Mouse (Mus musculus): ENCODE data around the gene Pax5. TPM values are rescaled to one million over a fixed set of nuclear protein-coding genes. Genes with fewer than 3 reads are reported as not detected.

The Pax5 gene
- polyA plus RNA-seq, 1 experiment: not detected

DNA sequence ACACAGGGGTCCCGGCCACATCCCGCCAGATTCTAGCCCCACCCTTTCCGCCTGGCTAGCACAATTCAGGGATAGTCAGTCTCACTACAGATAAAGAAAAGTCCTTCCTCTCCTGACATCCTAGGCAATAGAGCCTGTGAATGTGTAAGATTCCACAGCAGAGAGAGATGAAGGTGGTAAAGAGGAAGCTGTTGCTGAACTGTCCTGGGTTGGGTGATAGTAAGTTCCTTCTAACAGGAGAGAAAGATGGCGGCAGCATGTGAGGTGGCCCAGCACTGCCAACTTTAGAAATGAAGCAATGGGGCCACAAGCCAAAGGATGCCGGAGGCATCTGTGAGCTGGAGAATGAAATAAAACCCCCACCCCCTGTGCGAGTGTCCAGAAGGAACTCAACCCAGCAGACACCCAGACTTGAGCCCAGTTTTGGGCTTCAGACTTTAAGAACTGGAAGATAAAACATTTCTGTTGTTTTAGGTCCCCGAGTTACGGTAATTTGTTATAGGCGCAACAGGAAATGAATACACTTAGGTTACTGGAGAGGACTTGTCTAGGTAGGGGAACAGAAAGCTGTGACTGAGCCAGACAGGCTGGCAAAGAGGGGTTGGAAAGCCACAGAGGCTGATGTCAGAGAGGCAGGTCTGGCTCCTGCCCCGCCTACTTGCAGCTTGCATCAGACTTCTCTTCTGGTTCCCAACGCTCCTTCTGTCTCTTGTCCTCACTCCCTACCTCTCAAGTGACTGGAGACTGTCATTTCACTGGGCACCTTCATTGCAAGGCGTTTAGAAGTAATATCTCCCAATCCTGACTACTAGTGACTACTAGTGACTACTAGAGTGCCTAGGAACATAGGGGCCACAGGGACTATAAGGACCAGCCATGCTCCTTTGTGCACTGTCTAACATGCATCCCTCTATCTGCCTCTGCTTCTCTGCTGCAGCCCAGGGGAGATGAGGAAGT, 144.9 kb downstream of the Pax5 start:
- H3K27me3 ChIP-seq (ENCODE audit: control insufficient read depth, insufficient read depth, insufficient read length): peaks cover 52% of the 10 kb centered on the region
- H3K79me3 ChIP-seq (ENCODE audit: low read depth): no peaks in the 10 kb centered on the region
- no peaks in the 10 kb centered on the region for H3K79me2 ChIP-seq (ENCODE audit: control insufficient read depth, insufficient read depth)
- H3ac ChIP-seq (ENCODE audit: control insufficient read depth, insufficient read length, low read depth): no peak overlapping the region
- TF ChIP-seq CEBPB (IDR thresholded peaks at IDR 0.05; ENCODE audit: low read depth) (no peak), CTCF (IDR thresholded peaks at IDR 0.05; ENCODE audit: control insufficient read depth, insufficient read depth, insufficient read length) (no peak), MYOG (IDR thresholded peaks at IDR 0.05; ENCODE audit: control insufficient read depth, extremely low read depth, insufficient read length) (no peak), MAX (IDR thresholded peaks at IDR 0.05) (no peak), FOSL1 (IDR thresholded peaks at IDR 0.05; ENCODE audit: insufficient read depth, low read length, poor library complexity, severe bottlenecking) (no peak), USF1 (IDR thresholded peaks at IDR 0.05; ENCODE audit: low read depth) (no peak), MYOD1 (IDR thresholded peaks at IDR 0.05; ENCODE audit: control insufficient read depth, insufficient read length, low read depth) (no peak)
- no peak overlapping the region for H3K4me3 ChIP-seq (ENCODE audit: insufficient read depth, poor library complexity, severe bottlenecking)
- no peaks in the 10 kb centered on the region for H3K36me3 ChIP-seq (ENCODE audit: control insufficient read depth, insufficient read depth)

DNA sequence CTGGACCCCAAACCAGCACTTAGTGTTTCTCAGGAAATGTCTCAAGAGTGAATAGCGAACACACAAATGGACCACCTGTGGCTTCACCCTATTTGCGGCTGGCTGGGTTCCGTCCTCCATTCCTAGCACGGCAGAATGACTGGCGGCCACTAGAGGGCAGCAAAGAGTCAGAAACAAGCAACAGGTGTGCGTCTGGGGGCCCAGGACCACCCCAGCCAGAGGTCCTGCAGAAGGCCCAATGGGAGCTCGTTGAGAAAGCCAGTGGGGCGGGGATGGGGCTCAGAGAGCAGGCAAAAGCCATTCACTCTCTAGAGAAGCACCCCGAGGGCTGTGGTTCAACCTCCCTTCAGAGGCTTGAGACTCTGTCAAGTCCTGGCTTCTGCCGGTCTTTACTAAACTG, 145.7 kb downstream of the Pax5 start:
- Histone ChIP-seq H3ac (ENCODE audit: control insufficient read depth, insufficient read length, low read depth) (no peak overlapping the region), H3K36me3 (ENCODE audit: control insufficient read depth, insufficient read depth) (no peaks in the 10 kb centered on the region), H3K27me3 (ENCODE audit: control insufficient read depth, insufficient read depth, insufficient read length) (peaks cover 60% of the 10 kb centered on the region), H3K4me3 (ENCODE audit: insufficient read depth, poor library complexity, severe bottlenecking) (no peak overlapping the region), H3K79me2 (ENCODE audit: control insufficient read depth, insufficient read depth) (no peaks in the 10 kb centered on the region), H3K79me3 (ENCODE audit: low read depth) (no peaks in the 10 kb centered on the region)
- TF ChIP-seq USF1 (IDR thresholded peaks at IDR 0.05; ENCODE audit: low read depth) (no peak), MYOD1 (IDR thresholded peaks at IDR 0.05; ENCODE audit: control insufficient read depth, insufficient read length, low read depth) (peak; percentile 20), CTCF (IDR thresholded peaks at IDR 0.05; ENCODE audit: control insufficient read depth, insufficient read depth, insufficient read length) (peak; percentile 75)

DNA sequence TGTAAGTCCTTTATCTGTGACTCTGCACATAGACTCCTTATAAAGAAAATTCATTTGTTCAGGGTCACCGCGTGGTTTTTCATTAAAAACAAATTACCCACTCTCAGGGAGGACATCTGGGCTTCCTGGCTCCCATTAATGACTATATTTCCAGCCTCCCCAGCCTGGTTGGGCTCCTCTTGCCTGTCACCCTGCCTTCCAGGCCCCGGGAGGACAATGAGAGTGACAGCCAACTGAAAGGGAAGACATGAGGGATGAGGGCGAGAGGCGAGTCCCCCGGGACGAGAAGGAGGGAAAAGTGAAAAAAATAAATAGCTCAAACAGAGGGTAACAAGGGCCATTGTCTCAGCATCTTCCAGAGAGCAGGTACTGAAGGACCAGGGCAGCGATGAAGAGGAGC, 149.3 kb downstream of the Pax5 start:
- Histone ChIP-seq H3ac (ENCODE audit: control insufficient read depth, insufficient read length, low read depth) (no peak overlapping the region), H3K79me2 (ENCODE audit: control insufficient read depth, insufficient read depth) (no peaks in the 10 kb centered on the region), H3K79me3 (ENCODE audit: low read depth) (no peaks in the 10 kb centered on the region), H3K4me3 (ENCODE audit: insufficient read depth, poor library complexity, severe bottlenecking) (no peak overlapping the region), H3K36me3 (ENCODE audit: control insufficient read depth, insufficient read depth) (no peaks in the 10 kb centered on the region), H3K27me3 (ENCODE audit: control insufficient read depth, insufficient read depth, insufficient read length) (peaks cover 64% of the 10 kb centered on the region)
- no peak for TF ChIP-seq CTCF (IDR thresholded peaks at IDR 0.05; ENCODE audit: control insufficient read depth, insufficient read depth, insufficient read length)

DNA sequence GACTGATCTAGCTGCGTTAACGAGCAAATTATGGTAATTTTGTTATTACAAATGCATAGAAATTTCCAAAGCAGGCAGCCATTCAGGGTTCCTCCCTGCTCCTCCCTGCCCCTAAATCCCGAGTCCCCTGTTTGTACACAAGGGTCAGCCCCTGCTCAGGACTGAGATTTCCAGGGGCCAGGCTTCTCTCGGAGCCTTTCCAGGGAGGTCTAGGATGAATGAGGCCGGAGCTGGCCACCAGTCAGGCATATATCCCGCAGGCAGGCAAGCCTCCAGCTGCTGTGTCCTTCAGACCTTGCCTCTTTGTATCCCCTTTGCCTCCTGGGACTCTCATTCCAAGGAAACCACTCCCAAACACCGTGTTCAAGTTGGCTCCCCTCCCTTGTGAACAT, 151.7 kb downstream of the Pax5 start:
- Histone ChIP-seq H3K4me3 (ENCODE audit: insufficient read depth, poor library complexity, severe bottlenecking) (no peak overlapping the region), H3K36me3 (ENCODE audit: control insufficient read depth, insufficient read depth) (no peaks in the 10 kb centered on the region), H3ac (ENCODE audit: control insufficient read depth, insufficient read length, low read depth) (no peak overlapping the region), H3K27me3 (ENCODE audit: control insufficient read depth, insufficient read depth, insufficient read length) (peaks cover 57% of the 10 kb centered on the region), H3K79me3 (ENCODE audit: low read depth) (no peaks in the 10 kb centered on the region), H3K79me2 (ENCODE audit: control insufficient read depth, insufficient read depth) (no peaks in the 10 kb centered on the region)
- TF ChIP-seq MYOD1 (IDR thresholded peaks at IDR 0.05; ENCODE audit: control insufficient read depth, insufficient read length, low read depth): no peak
- TF ChIP-seq MAX (IDR thresholded peaks at IDR 0.05): no peak
- no peak for TF ChIP-seq MYOG (IDR thresholded peaks at IDR 0.05; ENCODE audit: control insufficient read depth, extremely low read depth, insufficient read length)
- no peak for TF ChIP-seq CEBPB (IDR thresholded peaks at IDR 0.05; ENCODE audit: low read depth)

DNA sequence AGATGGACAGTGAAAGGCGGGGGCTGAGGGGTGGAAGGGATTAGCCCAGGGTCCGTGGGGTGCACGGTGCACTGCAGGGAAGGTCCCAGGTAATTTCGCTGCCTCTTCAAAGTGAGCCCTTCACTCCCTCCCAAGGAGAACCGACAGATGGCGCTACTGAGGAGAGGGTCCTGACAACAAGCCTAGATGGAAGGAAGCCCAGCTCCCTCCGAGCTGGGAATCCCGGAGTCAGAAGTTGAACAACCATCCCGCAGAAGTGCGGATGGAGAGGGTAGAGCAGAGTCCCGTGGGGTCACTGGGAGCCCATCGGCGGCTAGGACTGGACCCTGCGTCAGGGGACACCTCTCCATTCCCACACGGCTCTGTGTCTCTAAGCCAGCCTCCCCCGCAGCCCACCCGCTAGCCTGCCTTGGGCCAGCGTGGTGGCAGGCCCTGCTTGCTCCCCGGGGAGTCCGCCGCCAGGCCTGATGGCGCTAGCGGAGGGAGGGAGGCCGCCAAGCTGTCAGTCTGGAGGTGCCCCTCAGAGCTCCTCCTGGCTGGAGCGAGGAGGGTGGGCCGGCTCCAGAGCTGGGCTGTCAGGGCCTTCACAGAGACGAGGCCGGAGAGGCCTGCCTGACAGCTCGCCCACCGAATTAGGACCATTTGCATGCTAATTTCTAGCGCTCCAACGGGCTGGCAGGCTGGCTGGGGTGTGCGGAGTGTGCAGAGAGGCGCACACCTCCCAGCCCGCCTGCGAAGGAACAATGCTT, 152.3 kb downstream of the Pax5 start:
- no peaks in the 10 kb centered on the region for H3K36me3 ChIP-seq (ENCODE audit: control insufficient read depth, insufficient read depth)
- H3K4me3 ChIP-seq (ENCODE audit: insufficient read depth, poor library complexity, severe bottlenecking): no peak overlapping the region
- H3ac ChIP-seq (ENCODE audit: control insufficient read depth, insufficient read length, low read depth): no peak overlapping the region
- H3K27me3 ChIP-seq (ENCODE audit: control insufficient read depth, insufficient read depth, insufficient read length): peaks cover 54% of the 10 kb centered on the region
- TF ChIP-seq CTCF (IDR thresholded peaks at IDR 0.05; ENCODE audit: control insufficient read depth, insufficient read depth, insufficient read length): no peak
- no peaks in the 10 kb centered on the region for H3K79me2 ChIP-seq (ENCODE audit: control insufficient read depth, insufficient read depth)
- no peaks in the 10 kb centered on the region for H3K79me3 ChIP-seq (ENCODE audit: low read depth)

DNA sequence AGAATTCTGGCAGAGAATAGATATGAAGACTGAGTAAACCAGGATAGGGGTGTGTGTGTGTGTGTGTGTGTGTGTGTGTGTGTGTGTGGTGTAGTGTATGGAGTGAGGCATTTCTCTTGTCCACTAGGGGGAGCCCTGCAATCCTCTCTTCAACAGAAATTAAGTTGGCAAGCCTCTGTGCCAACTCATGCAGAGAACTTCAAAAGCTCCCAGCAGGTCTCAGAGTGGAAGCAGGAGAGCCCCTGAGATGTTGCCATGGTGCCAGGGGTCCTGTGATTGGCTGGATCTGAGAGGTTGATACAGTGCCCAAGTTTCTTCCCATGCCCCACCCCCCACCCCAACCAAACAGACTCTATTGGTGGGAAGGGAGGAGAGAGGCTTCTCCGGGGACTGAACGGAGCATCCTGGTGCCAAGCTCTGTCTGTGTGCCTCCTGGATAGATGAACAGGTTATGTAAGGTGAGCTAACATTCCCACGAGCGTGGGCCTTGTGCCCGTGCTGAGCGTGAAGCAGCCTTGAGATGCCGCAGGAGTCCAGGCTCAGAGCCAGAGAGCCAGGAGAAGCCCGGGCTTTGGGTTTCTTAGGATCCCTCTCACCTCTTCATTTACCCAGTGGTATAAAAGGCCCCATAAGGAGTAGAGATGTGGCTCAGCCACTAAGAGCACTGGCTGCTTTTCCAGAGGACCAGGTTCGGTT, 153.6 kb downstream of the Pax5 start:
- no peaks in the 10 kb centered on the region for H3K36me3 ChIP-seq (ENCODE audit: control insufficient read depth, insufficient read depth)
- H3K27me3 ChIP-seq (ENCODE audit: control insufficient read depth, insufficient read depth, insufficient read length): peaks cover 46% of the 10 kb centered on the region
- no peak overlapping the region for H3ac ChIP-seq (ENCODE audit: control insufficient read depth, insufficient read length, low read depth)
- H3K79me2 ChIP-seq (ENCODE audit: control insufficient read depth, insufficient read depth): no peaks in the 10 kb centered on the region
- H3K79me3 ChIP-seq (ENCODE audit: low read depth): no peaks in the 10 kb centered on the region
- no peak overlapping the region for H3K4me3 ChIP-seq (ENCODE audit: insufficient read depth, poor library complexity, severe bottlenecking)
- TF ChIP-seq MAX (IDR thresholded peaks at IDR 0.05): no peak
- TF ChIP-seq MYOD1 (IDR thresholded peaks at IDR 0.05; ENCODE audit: control insufficient read depth, insufficient read length, low read depth): no peak
- no peak for TF ChIP-seq FOSL1 (IDR thresholded peaks at IDR 0.05; ENCODE audit: insufficient read depth, low read length, poor library complexity, severe bottlenecking)
- TF ChIP-seq CTCF (IDR thresholded peaks at IDR 0.05; ENCODE audit: control insufficient read depth, insufficient read depth, insufficient read length): no peak
- no peak for TF ChIP-seq USF1 (IDR thresholded peaks at IDR 0.05; ENCODE audit: low read depth)
- TF ChIP-seq MYOG (IDR thresholded peaks at IDR 0.05; ENCODE audit: control insufficient read depth, extremely low read depth, insufficient read length): no peak
- no peak for TF ChIP-seq CEBPB (IDR thresholded peaks at IDR 0.05; ENCODE audit: low read depth)
